7 mouse cellular contexts compared by ENCODE assay signal in the genomic region with DNA sequence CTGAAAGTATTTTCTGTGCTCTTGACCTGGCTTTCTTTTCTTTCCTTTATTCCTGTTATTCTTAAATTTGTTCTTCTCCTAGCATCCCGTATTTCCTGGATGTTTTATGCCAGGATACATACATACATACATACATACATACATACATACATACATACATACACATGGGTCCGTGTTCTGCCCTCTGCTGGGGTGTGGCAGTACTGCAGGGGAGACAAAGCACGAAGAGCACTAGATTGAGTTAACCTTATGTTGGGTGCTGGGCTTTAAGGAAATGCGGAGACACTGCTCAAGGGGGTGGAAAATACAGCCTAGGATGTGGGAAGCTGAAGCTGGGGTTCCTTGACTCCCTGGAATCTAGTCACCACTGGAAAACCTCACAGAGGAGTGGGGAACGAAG.
DNase-seq lines count a peak whose midpoint lies in the region.

No protein-coding gene starts in this region.

- DNase-seq in CD4-positive, CD25-positive, alpha-beta regulatory T cell, adult 2 months (ENCODE audit: low read depth, low spot score): peak; percentile 90
- DNase-seq in ES-CJ7 (ENCODE audit: low read depth, low spot score): peak; percentile 87
- peak; percentile 62 for DNase-seq in cerebellum, adult 8-10 months
- peak; percentile 55 to 60 for DNase-seq in frontal cortex, postnatal 36 days (ENCODE audit: low spot score in 2 of 2)
- DNase-seq in left cerebral cortex, adult 11 months (ENCODE audit: low spot score): peak; percentile 31
- DNase-seq in lung, postnatal 4 days: peak; percentile 61 to 80
- peak; percentile 71 to 79 for DNase-seq in spleen, postnatal 14 days (ENCODE audit: low spot score in 2 of 2)

Comparison
In these comparisons a context has a peak if more than half of its experiments do, and no peak if none do; other contexts are left out.
1. Peak in every context shown above with its lines: DNase-seq.
2. DNase-seq: peak in every context shown above with its lines; median percentile 90 in CD4-positive, CD25-positive, alpha-beta regulatory T cell, adult 2 months; 87 in ES-CJ7; 75 in spleen, postnatal 14 days; 70 in lung, postnatal 4 days; 62 in cerebellum, adult 8-10 months; 58 in frontal cortex, postnatal 36 days; 31 in left cerebral cortex, adult 11 months.